Mouse (Mus musculus) right cerebral cortex, adult 2 months (tissue): ENCODE data around the gene Ccdc157.

Source experiments
- DNase-seq, 2 experiments: peaks; one replicate each; pipeline ENCODE4 v3.0.0; 2021 to 2022; ENCODE audit warnings: low spot score in 2 of 2

Ccdc157 gene

DNA sequence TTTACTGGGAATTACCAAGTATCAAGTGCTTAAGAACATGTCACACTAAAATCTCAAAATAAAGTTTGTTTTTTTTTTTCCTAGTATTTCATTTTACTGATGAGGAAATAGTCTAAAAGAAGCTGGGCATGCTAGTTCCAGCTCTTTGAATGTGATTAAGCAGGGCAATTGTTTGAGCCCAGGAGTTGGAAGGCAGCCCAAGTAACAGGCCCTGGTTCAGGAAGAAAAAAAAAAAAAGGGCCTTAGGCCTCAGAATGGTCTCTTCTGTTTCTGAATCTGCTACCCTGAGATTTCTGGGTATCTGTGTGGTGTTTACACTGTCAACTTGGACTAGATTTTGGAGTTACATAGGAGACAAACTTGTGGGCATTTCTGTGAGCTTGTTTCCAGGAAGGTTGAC, 23.4 kb upstream of the Ccdc157 start:
- DNase-seq = no peak

- no peak for DNase-seq
Observed at GRCm38 (mm10) chr11:4182061-4182460, 22.0 kb upstream of the Ccdc157 start.

- no peak for DNase-seq
Observed at GRCm38 (mm10) chr11:4177716-4178115, 17.6 kb upstream of the Ccdc157 start.

DNA sequence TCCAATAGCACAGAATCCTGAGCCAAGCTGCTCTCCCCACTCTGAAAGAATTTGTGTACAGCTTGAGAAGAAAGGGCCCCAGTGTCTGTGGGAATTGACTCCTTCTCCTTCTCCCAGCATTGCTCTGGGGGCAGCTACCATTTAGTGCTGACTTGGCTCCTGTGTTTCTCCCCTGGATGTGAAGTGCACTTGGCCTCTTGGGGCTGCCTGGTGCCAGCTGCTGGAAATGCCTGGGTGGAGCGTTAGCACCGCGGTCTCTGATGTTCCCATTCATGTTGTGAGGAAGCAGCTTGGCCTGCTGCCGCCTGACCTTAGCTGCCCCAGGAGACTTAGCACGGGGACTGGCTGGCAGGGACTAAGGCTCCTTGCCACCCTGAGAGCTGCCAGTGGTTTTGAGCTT, 14.5 kb upstream of the Ccdc157 start:
- peak; percentile 34 to 68 for DNase-seq

DNA sequence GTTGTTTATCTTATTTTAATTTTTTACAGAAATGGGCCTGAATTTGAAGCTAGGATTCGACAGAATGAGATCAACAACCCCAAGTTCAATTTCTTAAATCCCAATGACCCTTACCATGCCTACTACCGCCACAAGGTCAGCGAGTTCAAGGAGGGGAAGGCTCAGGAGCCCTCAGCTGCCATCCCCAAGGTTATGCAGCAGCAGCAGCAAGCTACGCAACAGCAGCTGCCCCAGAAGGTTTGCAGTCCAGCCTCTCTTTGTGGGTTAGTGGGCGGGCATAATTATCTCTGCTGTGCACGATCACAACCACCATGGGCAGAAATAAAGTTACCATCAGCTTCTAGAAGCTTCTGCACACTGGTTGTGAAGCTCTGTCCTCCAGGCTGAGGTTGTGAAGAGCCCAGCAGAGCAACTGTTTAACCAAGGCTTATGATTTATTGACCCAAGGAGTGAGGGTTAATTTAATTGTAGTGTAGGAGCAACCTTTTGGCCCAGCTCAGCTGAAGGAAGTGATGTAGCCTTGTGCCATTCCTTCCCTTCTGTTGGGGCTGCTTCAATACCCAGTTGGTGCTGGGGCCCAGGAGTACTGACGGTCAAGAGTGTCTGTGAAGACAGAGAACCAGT, 6.5 kb upstream of the Ccdc157 start:
- no peak for DNase-seq

DNA sequence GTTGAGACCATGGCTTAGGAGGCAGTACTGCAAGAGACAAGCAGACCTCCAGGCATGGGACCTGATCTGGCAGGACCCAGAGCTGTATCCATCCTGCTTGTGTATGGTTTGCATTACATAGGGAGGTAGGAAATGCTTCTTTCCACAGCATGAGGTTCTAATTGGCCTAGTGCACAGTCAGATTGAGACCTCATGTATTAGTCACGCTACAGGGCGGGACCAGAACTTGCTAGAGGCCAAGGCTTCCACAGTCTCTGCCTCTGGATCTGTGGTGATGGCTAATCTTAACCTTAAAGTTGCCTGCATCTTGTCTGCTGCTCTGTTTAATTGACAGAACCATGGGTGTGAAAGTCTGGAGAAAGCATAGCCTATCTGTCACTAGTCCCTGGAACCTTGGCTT, 4.6 kb upstream of the Ccdc157 start:
- DNase-seq = no peak

GRCm38 (mm10) chr11:4160758-4161480, 826 bp upstream of the Ccdc157 start:
- DNase-seq = no peak

DNA sequence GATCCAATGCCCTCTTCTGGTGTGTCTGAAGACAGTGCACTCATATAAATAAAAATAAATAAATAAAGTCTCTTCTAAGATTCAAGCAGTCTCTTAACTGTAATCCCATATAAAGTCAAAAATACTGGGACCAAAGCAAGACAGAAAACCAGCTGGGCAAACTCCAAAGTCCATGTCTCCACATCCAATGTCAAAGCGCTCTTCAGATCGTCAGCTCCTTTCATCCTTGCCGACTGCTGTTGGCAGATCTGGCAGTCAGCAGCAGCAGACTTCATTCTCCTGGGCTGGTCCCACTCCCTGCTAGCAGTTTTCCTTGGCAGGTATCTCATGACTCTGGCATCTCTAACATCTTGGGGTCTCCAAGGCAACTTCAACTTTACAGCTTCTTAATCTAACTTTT, 1.4 kb downstream of the Ccdc157 start:
- no peak for DNase-seq

DNA sequence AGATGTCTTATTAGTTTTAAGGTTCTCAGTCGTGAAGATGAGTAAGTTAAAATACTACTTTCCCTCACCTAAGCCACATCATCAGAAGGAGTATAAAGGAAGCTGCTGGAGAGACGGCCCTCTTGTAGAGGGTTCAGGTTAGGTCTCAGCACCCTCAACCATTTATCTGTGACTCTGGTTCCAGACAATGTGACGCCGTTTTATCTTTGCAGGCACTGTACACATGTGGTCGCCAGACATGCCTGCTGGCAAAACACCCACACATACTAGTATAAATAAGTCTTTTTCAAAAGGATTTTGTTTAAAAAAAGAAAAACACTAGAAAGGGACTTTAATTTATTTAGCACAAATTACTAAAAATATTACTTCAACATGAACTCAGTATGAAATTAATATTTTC, 4.5 kb downstream of the Ccdc157 start:
- DNase-seq = no peak

GRCm38 (mm10) chr11:4153694-4154093, 6.4 kb downstream of the Ccdc157 start:
- no peak for DNase-seq

- DNase-seq = no peak
Observed at GRCm38 (mm10) chr11:4149886-4150285, 10.2 kb downstream of the Ccdc157 start.

DNA sequence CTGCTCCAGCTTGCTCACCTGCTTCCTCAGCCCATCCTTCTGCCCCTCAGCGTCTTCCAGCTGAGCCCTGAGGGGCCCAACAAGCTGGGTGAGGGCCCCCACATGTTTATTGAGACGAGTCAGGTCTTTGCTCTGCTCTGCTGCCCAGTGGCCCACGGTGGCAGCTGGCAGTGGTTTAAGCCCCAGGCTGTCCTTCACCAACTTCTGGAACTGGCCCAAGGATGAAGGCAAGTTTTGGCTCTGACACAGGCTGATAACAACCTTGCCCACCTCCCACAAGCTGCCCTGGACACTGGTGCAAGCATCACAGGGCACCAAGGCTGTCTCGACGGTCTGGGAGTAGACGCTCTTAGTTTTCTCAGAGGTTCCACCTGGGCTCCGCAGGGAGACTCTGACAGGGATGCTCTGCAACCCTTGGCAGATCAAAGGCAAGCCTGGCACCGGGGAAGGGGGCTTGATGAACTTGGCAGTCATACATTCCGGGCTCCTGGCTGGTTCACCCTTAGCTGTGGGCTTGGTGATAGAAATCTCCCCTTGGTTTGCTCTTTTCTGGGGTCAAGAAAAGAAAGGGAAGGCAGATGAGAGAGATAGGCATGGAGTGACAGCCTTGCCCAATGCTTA, 11.4 kb downstream of the Ccdc157 start:
- DNase-seq = no peak

DNA sequence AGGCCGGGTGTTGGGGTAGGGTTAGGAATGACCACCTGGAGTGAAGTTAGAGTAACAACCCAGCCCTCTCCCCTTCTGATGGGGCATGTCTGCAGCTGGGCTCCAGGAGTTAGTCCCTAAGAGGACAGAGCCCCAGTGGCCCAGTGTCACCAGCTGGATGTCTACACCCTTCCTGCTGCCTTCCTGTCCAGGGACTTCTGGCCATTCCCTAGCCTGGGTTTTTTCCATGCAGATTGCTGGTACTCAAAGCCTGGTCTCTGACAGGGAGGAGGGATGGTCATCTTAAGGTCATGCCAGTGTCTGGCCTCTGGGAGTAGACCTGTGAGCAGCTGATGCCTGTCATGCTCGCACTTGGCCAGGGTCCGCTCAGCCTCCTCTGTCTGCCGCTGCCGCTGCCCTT, 12.0 kb downstream of the Ccdc157 start:
- DNase-seq = no peak

GRCm38 (mm10) chr11:4147098-4147497, 13.0 kb downstream of the Ccdc157 start:
- DNase-seq = no peak

DNA sequence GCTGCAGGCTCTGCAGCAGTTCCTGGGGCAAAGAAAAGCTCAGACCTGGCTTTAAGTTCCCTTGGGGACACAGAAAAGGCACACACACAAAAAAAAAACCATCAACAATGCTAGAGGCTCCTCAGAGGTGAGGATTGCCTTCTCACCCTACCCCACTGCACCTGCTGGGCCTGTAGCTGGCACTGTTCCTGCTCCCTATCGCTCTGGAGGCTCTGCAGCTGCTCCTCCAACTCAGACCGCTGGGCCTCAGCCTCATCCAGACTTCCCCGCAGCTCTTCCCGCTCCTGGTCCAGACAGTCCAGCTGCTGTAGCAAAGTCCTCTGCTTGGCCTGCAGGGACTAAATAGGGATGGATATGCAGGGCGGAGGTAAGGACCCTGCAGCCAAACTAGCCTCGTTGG, 13.7 kb downstream of the Ccdc157 start:
- DNase-seq = no peak

DNA sequence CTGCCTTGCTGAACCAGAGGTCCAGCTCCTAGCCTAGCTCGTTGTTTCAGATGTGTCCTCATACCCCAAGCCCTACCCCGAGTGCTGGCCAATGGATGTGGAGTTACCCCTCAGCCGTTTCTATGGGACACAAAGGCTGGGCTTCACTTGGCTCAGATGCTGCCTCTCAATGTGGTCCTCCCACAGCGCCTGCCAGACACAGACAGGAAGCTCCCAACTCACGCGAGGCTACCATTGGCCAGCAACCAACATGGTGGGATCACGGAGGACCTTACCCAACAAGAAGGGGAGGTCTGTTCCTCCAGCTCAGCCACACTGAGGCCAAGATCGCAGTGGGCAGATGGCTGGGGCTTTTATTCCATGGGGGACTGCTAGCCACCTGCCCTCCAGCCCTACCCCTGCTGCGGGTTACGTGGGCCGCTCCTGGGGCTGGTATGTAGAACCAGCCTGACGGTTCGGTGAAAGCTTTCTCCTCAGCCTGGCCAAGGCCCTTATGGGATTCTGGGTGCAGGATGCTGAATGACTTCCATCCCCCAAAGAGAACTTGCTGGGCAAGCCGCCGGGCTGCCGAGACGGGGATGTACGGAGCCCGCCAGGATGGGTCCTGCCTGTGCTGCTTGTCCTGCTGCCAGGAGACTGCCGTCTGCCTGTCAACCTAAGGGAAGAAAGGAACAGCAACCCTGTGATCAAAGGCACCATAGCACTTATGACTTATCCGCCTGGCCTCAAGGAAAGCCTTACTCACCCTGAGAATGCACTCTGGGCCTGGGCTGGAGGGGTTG, 16.6 kb downstream of the Ccdc157 start:
- no peak for DNase-seq

- no peak for DNase-seq
Observed at GRCm38 (mm10) chr11:4142352-4142751, 17.7 kb downstream of the Ccdc157 start.

DNA sequence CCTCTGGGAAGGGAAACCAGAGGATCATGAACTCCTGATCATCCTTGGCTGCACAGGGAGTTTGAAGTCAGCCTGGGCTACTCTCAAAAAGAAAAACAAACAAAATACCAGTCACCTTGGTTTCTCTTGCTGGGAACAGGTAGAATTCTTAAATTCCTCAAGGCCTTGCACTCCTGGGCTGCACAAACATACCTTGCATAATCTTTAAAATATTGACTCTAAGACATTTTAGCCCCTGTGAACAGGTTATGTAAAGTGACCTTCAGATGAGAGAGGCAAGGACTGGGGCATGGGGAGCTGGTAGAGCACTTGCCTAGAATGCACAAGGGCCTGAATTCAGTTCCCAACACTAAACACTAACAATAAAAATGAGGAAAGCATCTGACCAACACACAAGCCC, 18.6 kb downstream of the Ccdc157 start:
- no peak for DNase-seq

GRCm38 (mm10) chr11:4138964-4139363, 21.1 kb downstream of the Ccdc157 start:
- DNase-seq = no peak

- DNase-seq = peak; percentile 87 to 89
Observed at GRCm38 (mm10) chr11:4134986-4135935, 24.8 kb downstream of the Ccdc157 start, which contains the start of gene Rnf215. TSS of gene Rnf215 (plus strand) at chr11:4135202.

GRCm38 (mm10) chr11:4134400-4134799, 25.7 kb downstream of the Ccdc157 start:
- DNase-seq = no peak
